Mouse (Mus musculus): ENCODE data around the gene Lyl1.

Gene Lyl1

GRCm38 (mm10) chr8:84703466-84704249, 2.4 kb downstream of the Lyl1 start:
- DNase-seq, result no peak

GRCm38 (mm10) chr8:84704356-84704755, 3.1 kb downstream of the Lyl1 start:
- DNase-seq, result peak; percentile 68

- no peak for DNase-seq
Measured at GRCm38 (mm10) chr8:84704867-84705831, 3.9 kb downstream of the Lyl1 start.

- no peak for DNase-seq
Measured at GRCm38 (mm10) chr8:84705960-84706359, 4.7 kb downstream of the Lyl1 start.

- no peak for DNase-seq
Measured at GRCm38 (mm10) chr8:84706610-84707266, 5.5 kb downstream of the Lyl1 start.

- DNase-seq, result no peak
Measured at GRCm38 (mm10) chr8:84707267-84707883, 6.1 kb downstream of the Lyl1 start.

- no peak for DNase-seq
Measured at GRCm38 (mm10) chr8:84708071-84708541, 6.8 kb downstream of the Lyl1 start.

GRCm38 (mm10) chr8:84708774-84709475, 7.7 kb downstream of the Lyl1 start:
- DNase-seq, result peak; percentile 84

GRCm38 (mm10) chr8:84709931-84710330, 8.7 kb downstream of the Lyl1 start:
- no peak for DNase-seq

GRCm38 (mm10) chr8:84711312-84711711, 10.1 kb downstream of the Lyl1 start:
- no peak for DNase-seq

- peak; percentile 34 for DNase-seq
Measured at GRCm38 (mm10) chr8:84711933-84712758, 10.9 kb downstream of the Lyl1 start.

GRCm38 (mm10) chr8:84712759-84713120, 11.5 kb downstream of the Lyl1 start:
- DNase-seq, result no peak

- DNase-seq, result no peak
Measured at GRCm38 (mm10) chr8:84713381-84713780, 12.1 kb downstream of the Lyl1 start.

- DNase-seq, result no peak
Measured at GRCm38 (mm10) chr8:84714161-84714560, 12.9 kb downstream of the Lyl1 start.

GRCm38 (mm10) chr8:84715893-84716468, 14.7 kb downstream of the Lyl1 start:
- no peak for DNase-seq

GRCm38 (mm10) chr8:84716790-84717189, 15.5 kb downstream of the Lyl1 start:
- DNase-seq, result no peak

GRCm38 (mm10) chr8:84718476-84718875, 17.2 kb downstream of the Lyl1 start:
- no peak for DNase-seq

GRCm38 (mm10) chr8:84718959-84719690, 17.9 kb downstream of the Lyl1 start:
- no peak for DNase-seq

- no peak for DNase-seq
Measured at GRCm38 (mm10) chr8:84722530-84722849, 21.2 kb downstream of the Lyl1 start.

Measured in right cerebral cortex, postnatal 25 days (tissue).